8 mouse cellular contexts compared by ENCODE assay signal in genomic region chr1:73998131-73998865, GRCm38 (mm10).
DNase-seq lines count a peak whose midpoint lies in the region; ATAC-seq lines count a peak whose summit lies in the region.

No protein-coding gene starts in this region.

- no peaks in the 10 kb centered on the region for H3K9me3 ChIP-seq in embryonic facial prominence, embryonic 10.5 days
- H3K9me3 ChIP-seq in liver, embryonic 15.5 days (replicated peaks): no peaks in the 10 kb centered on the region
- H3K9me3 ChIP-seq in midbrain, embryonic 16.5 days (replicated peaks; ENCODE audit: control insufficient read depth, low read length, poor library complexity, severe bottlenecking): no peaks in the 10 kb centered on the region

- H3K4me1 ChIP-seq in embryonic facial prominence, embryonic 10.5 days: peaks cover 63% of the 10 kb centered on the region
- H3K4me1 ChIP-seq in liver, embryonic 15.5 days (replicated peaks): peaks cover 55% of the 10 kb centered on the region
- no peaks in the 10 kb centered on the region for H3K4me1 ChIP-seq in midbrain, embryonic 16.5 days (ENCODE audit: control insufficient read depth, insufficient read depth, low read length)

- H3K4me2 ChIP-seq in liver, embryonic 15.5 days: peak overlapping the region; percentile 75
- no peak overlapping the region for H3K4me2 ChIP-seq in midbrain, embryonic 16.5 days (ENCODE audit: low read length)

- DNase-seq in adipocyte (ENCODE audit: low spot score): peak; percentile 76
- no peak for DNase-seq in embryonic facial prominence, embryonic 10.5 days (ENCODE audit: low spot score)
- DNase-seq in heart, postnatal 10 days: peak; percentile 84 to 85
- no peak for DNase-seq in B cell, adult 2 months
- DNase-seq in cerebellum, adult 18-20 months: no peak

- no peak overlapping the region for H3K4me3 ChIP-seq in embryonic facial prominence, embryonic 10.5 days
- no peak overlapping the region for H3K4me3 ChIP-seq in liver, embryonic 15.5 days (replicated peaks)
- no peak overlapping the region for H3K4me3 ChIP-seq in midbrain, embryonic 16.5 days (ENCODE audit: low read depth, low read length)

- no peak overlapping the region; the same call in 1 of the 2 replicates for H3K9ac ChIP-seq in liver, embryonic 15.5 days
- no peak overlapping the region for H3K9ac ChIP-seq in midbrain, embryonic 16.5 days (ENCODE audit: low read depth, low read length)

- 61% methylated on average over 9 of the region's 9 CpGs for WGBS in embryonic facial prominence, embryonic 10.5 days
- 56% methylated on average over 9 of the region's 9 CpGs for WGBS in liver, embryonic 15.5 days (ENCODE audit: insufficient replicate concordance)
- 72% methylated on average over 9 of the region's 9 CpGs for WGBS in midbrain, embryonic 16.5 days

- no peaks in the 10 kb centered on the region for H3K27me3 ChIP-seq in embryonic facial prominence, embryonic 10.5 days (replicated peaks; ENCODE audit: low read depth, poor library complexity, severe bottlenecking)
- no peaks in the 10 kb centered on the region for H3K27me3 ChIP-seq in liver, embryonic 15.5 days
- H3K27me3 ChIP-seq in midbrain, embryonic 16.5 days (ENCODE audit: control insufficient read depth, insufficient read depth, low read depth, low read length): no peaks in the 10 kb centered on the region

- no peak for ATAC-seq in liver, embryonic 15.5 days (ENCODE audit: insufficient read depth)
- no peak for ATAC-seq in midbrain, embryonic 16.5 days
- no peak for ATAC-seq in megakaryocyte-erythroid progenitor cell, adult 5-6 weeks (replicated peaks; ENCODE audit: low FRiP score, low TSS enrichment, poor library complexity, severe bottlenecking)

- peak overlapping the region; percentile 83 for H3K27ac ChIP-seq in embryonic facial prominence, embryonic 10.5 days (replicated peaks)
- peak overlapping the region; percentile 85; the same call in 1 of the 2 replicates for H3K27ac ChIP-seq in liver, embryonic 15.5 days (replicated peaks)
- H3K27ac ChIP-seq in midbrain, embryonic 16.5 days (ENCODE audit: low read length): no peak overlapping the region

- intact Hi-C loops in heart, postnatal 10 days (cut with DNase I): loop anchor here (5.0 to 10.0 kb wide), 2 partner anchors 129 to 197 kb away; partner anchors contain the start of genes Cxcr1 and Rufy4

- H3K36me3 ChIP-seq in embryonic facial prominence, embryonic 10.5 days (replicated peaks): peaks cover 43% of the 10 kb centered on the region
- peaks cover 41% of the 10 kb centered on the region for H3K36me3 ChIP-seq in liver, embryonic 15.5 days (replicated peaks)
- H3K36me3 ChIP-seq in midbrain, embryonic 16.5 days (ENCODE audit: control insufficient read depth, insufficient read depth, low read length): no peaks in the 10 kb centered on the region

Comparison
In these comparisons a context has a peak if more than half of its experiments do, and no peak if none do; other contexts are left out.
1. DNase-seq: peak in adipocyte (single experiment) and heart, postnatal 10 days (2 of 2); none in embryonic facial prominence, embryonic 10.5 days (single experiment), B cell, adult 2 months (0 of 2) and cerebellum, adult 18-20 months (0 of 2).